In genomic region chr12:110753976-110754375, GRCm38 (mm10) we compare ENCODE assay signal across 27 mouse cellular contexts.
"Had no signal": no experiment of that assay in that cellular context is flagged by ENCODE, and none has a peak within 500 bp of the region (broad histone marks: within the 10 kb centered on the region; RNA-seq: fewer than 3 reads in every experiment).

No protein-coding gene starts in this region.

- H3K27me3 ChIP-seq: embryonic facial prominence, embryonic 12.5 days; embryonic facial prominence, embryonic 13.5 days; embryonic facial prominence, embryonic 15.5 days; forebrain, embryonic 12.5 days; forebrain, embryonic 13.5 days; forebrain, embryonic 15.5 days had no signal

- DNase-seq: cerebellum, adult 9-10 months; cerebellum, adult 9-11 months; cerebellum, postnatal 10 days; cerebellum, postnatal 14 days; cerebellum, postnatal 25 days; cerebellum, postnatal 36 days; embryo, embryonic 11 days; forebrain, postnatal 0 days; gastrocnemius, adult 2 months; gastrocnemius, postnatal 10 days; gastrocnemius, postnatal 14 days; gastrocnemius, postnatal 25 days; gastrocnemius, postnatal 36 days; heart, adult 11 months; heart, adult 18-20 months; heart, adult 2 months had no signal

- H3K27ac ChIP-seq: embryonic facial prominence, embryonic 10.5 days; embryonic facial prominence, embryonic 12.5 days; embryonic facial prominence, embryonic 13.5 days; embryonic facial prominence, embryonic 15.5 days; forebrain, embryonic 10.5 days; forebrain, embryonic 12.5 days; forebrain, embryonic 13.5 days; forebrain, embryonic 15.5 days; gastrocnemius, adult 2 months; heart, adult 2 months had no signal

- H3K9ac ChIP-seq: embryonic facial prominence, embryonic 12.5 days; embryonic facial prominence, embryonic 13.5 days; embryonic facial prominence, embryonic 15.5 days; forebrain, embryonic 12.5 days; forebrain, embryonic 13.5 days; forebrain, embryonic 15.5 days; forebrain, postnatal 0 days had no signal

- ATAC-seq: forebrain, embryonic 13.5 days; forebrain, embryonic 14.5 days; forebrain, embryonic 15.5 days; forebrain, embryonic 16.5 days; forebrain, postnatal 0 days had no signal

- H3K9me3 ChIP-seq: embryonic facial prominence, embryonic 10.5 days; embryonic facial prominence, embryonic 12.5 days; embryonic facial prominence, embryonic 13.5 days; embryonic facial prominence, embryonic 15.5 days; forebrain, embryonic 10.5 days; forebrain, embryonic 12.5 days; forebrain, embryonic 13.5 days; forebrain, embryonic 15.5 days had no signal

- H3K4me1 ChIP-seq: embryonic facial prominence, embryonic 10.5 days; embryonic facial prominence, embryonic 12.5 days; embryonic facial prominence, embryonic 13.5 days; embryonic facial prominence, embryonic 15.5 days; forebrain, embryonic 10.5 days; forebrain, embryonic 12.5 days; forebrain, embryonic 13.5 days; forebrain, embryonic 15.5 days had no signal

- H3K4me3 ChIP-seq: embryonic facial prominence, embryonic 10.5 days; embryonic facial prominence, embryonic 12.5 days; embryonic facial prominence, embryonic 13.5 days; embryonic facial prominence, embryonic 15.5 days; erythroblast, embryonic 14.5 days; forebrain, embryonic 10.5 days; forebrain, embryonic 12.5 days; forebrain, embryonic 13.5 days; forebrain, embryonic 15.5 days; gastrocnemius, adult 2 months; heart, adult 2 months had no signal

- H3K4me2 ChIP-seq: embryonic facial prominence, embryonic 12.5 days; embryonic facial prominence, embryonic 13.5 days; embryonic facial prominence, embryonic 15.5 days; forebrain, embryonic 12.5 days; forebrain, embryonic 13.5 days; forebrain, embryonic 15.5 days had no signal
